9 mouse cellular contexts compared by ENCODE assay signal in genomic region chr15:85935627-85936049, GRCm38 (mm10). TPM values are rescaled to one million over a fixed set of nuclear protein-coding genes. Genes with fewer than 3 reads are reported as not detected.
A peak's percentile ranks its signal among the peaks of the same experiment; 100 is the strongest.
DNase-seq lines count a peak whose midpoint lies in the region; ATAC-seq lines count a peak whose summit lies in the region.
"Had no signal": no experiment of that assay in that cellular context is flagged by ENCODE, and none has a peak within 500 bp of the region (broad histone marks: within the 10 kb centered on the region; RNA-seq: fewer than 3 reads in every experiment).

No protein-coding gene starts in this region.

- H3K9ac ChIP-seq in neural tube, embryonic 11.5 days (ENCODE audit: low read length): no peak overlapping the region
- H3K9ac ChIP-seq: neural tube, embryonic 12.5 days had no signal

- no peak overlapping the region for H3K4me3 ChIP-seq in neural tube, embryonic 11.5 days (ENCODE audit: low read depth, low read length)
- H3K4me3 ChIP-seq: neural tube, embryonic 12.5 days had no signal

- H3K36me3 ChIP-seq in neural tube, embryonic 11.5 days (ENCODE audit: control insufficient read depth, insufficient read depth, low read length): no peaks in the 10 kb centered on the region

- H3K9me3 ChIP-seq in neural tube, embryonic 11.5 days (ENCODE audit: control insufficient read depth, low read length): no peaks in the 10 kb centered on the region
- H3K9me3 ChIP-seq: neural tube, embryonic 12.5 days had no signal

- no peak overlapping the region for H3K27ac ChIP-seq in neural tube, embryonic 11.5 days (ENCODE audit: low read depth, low read length)
- H3K27ac ChIP-seq: neural tube, embryonic 12.5 days had no signal

- no peak overlapping the region for H3K4me2 ChIP-seq in neural tube, embryonic 11.5 days (ENCODE audit: low read depth)
- H3K4me2 ChIP-seq: neural tube, embryonic 12.5 days had no signal

- 35% methylated on average over 5 of the region's 5 CpGs for WGBS in neural tube, embryonic 11.5 days

- ATAC-seq in neural tube, embryonic 11.5 days (ENCODE audit: insufficient read depth, low FRiP score, low TSS enrichment): no peak

- H3K4me1 ChIP-seq in neural tube, embryonic 11.5 days (ENCODE audit: control insufficient read depth, insufficient read depth, low read length): no peaks in the 10 kb centered on the region

- H3K27me3 ChIP-seq in neural tube, embryonic 11.5 days (ENCODE audit: control insufficient read depth, insufficient read depth, low read length): no peaks in the 10 kb centered on the region
- H3K27me3 ChIP-seq: neural tube, embryonic 12.5 days had no signal

- DNase-seq in adrenal gland, postnatal 10 days: peak; percentile 53
- DNase-seq in adrenal gland, postnatal 25 days: no peak
- DNase-seq in heart, adult 9 months (ENCODE audit: low spot score in 2 of 2): peak; percentile 16 to 27
- DNase-seq in kidney, postnatal 36 days: peak; percentile 58 to 62
- peak; percentile 34 for DNase-seq in neural tube, embryonic 11.5 days (ENCODE audit: low spot score)
- no peak for DNase-seq in layer of hippocampus, postnatal 25 days (ENCODE audit: extremely low spot score in 1 of 2, low spot score in 1 of 2)
- no peak for DNase-seq in layer of hippocampus, postnatal 10 days (ENCODE audit: low spot score in 2 of 2)
- DNase-seq in frontal cortex, postnatal 10 days (ENCODE audit: low spot score in 2 of 2): no peak

RNA-seq across cellular contexts. Expression of gene Trmu, which starts 56.5 kb away (rescaled TPM):
- total RNA-seq in adrenal gland, postnatal 10 days (2021): 10 to 100 TPM; 27.9 to 39.9 TPM
- 31.0 and 34.2 TPM in 2 replicates for total RNA-seq in adrenal gland, postnatal 25 days (2021)
- polyA plus RNA-seq in neural tube, embryonic 11.5 days (2014; fragmentation: Nextera tagmentation; extraction: Ambion mirVana): 32.4 and 34.0 TPM in 2 replicates
- 10 to 100 TPM; 25.0 to 37.2 TPM for total RNA-seq in layer of hippocampus, postnatal 25 days (2021)
- total RNA-seq in layer of hippocampus, postnatal 10 days (2021): 10 to 100 TPM; 35.6 to 44.8 TPM

Comparison
In these comparisons a context has a peak if more than half of its experiments do, and no peak if none do; other contexts are left out.
1. DNase-seq: peak in adrenal gland, postnatal 10 days (single experiment), heart, adult 9 months (2 of 2), kidney, postnatal 36 days (2 of 2) and neural tube, embryonic 11.5 days (single experiment); none in adrenal gland, postnatal 25 days (single experiment), layer of hippocampus, postnatal 25 days (0 of 2), layer of hippocampus, postnatal 10 days (0 of 2) and frontal cortex, postnatal 10 days (0 of 2).